Mouse (Mus musculus) Patski (cell line): ENCODE measurements around the gene Adh6a. TPM values are rescaled to one million over a fixed set of nuclear protein-coding genes. Genes with fewer than 3 reads are reported as not detected.
"Not testable (repeated sequence)": the region's sequence is repeated elsewhere in the genome, so short reads cannot be mapped to it uniquely, and the experiment has no call there.

ENCODE experiments used
- ATAC-seq: fragments of 100-300 bp; one replicate; pipeline ENCODE4 v1.8.0; 2021
- CTCF ChIA-PET: fragments of 350-600 bp; sonication (Branson Sonifier 250); formaldehyde crosslinking; loops from one replicate; lab custom pipeline; 2022; ENCODE audit warnings: inconsistent platforms; lab: Charles Lee
- POLR2A ChIA-PET: fragments of 350-600 bp; sonication (Branson Sonifier 250); formaldehyde crosslinking; loops from one replicate; lab custom pipeline; 2022; ENCODE audit warnings: antibody characterized with exemption, inconsistent platforms; lab: Charles Lee
- DNase-seq: peaks from one replicate; pipeline ENCODE4 v3.0.0-alpha.2; 2011; ENCODE audit warnings: low read depth, low spot score
- H3K27me3 ChIP-seq: fragments of 371-371 bp; one replicate; pipeline ENCODE4 v1.5.1; 2021
- CTCF ChIP-seq: fragments of 100-300 bp; IDR thresholded peaks from one replicate; pipeline ENCODE4 v1.5.1; 2021
- in situ Hi-C: fragments of 300-500 bp; cut with MboI; formaldehyde crosslinking; loops from 3 replicates; pipeline ENCODE4 v1.11.1; 2018; ENCODE audit warnings: low pct_unique_long_range_greater_than_20kb, mixed read lengths
- polyA plus RNA-seq: library from polyadenylated mRNA; unstranded; gene quantifications from one replicate; pipeline ENCODE4 v1.2.3, GENCODE M21; 2021

The Adh6a gene
- polyA plus RNA-seq, 1 experiment from 2014 or later, result 0.23 TPM

GRCm38 (mm10) chr3:138352012-138352809 is 39.1 kb downstream of the Adh6a start:
- ChIA-PET POLR2A (no interaction called here), CTCF (interaction anchor here (1.3 kb wide), 1 partner anchor 11 kb away, joined by 3 read pairs; no protein-coding TSS in a partner anchor)
- in situ Hi-C loops, result no loop called here
- no peaks in the 10 kb centered on the region for H3K27me3 ChIP-seq
- DNase-seq, result no peak
- no peak for TF ChIP-seq CTCF
- ATAC-seq, result no peak

GRCm38 (mm10) chr3:138358856-138359255 is 45.8 kb downstream of the Adh6a start:
- no peak for TF ChIP-seq CTCF
- in situ Hi-C loops, result no loop called here
- POLR2A ChIA-PET, result no interaction called here
- CTCF ChIA-PET, result interaction anchor here (1.3 kb wide), 1 partner anchor 161 kb away, joined by 3 read pairs; no protein-coding TSS in a partner anchor
- ATAC-seq, result no peak
- DNase-seq, result no peak
- H3K27me3 ChIP-seq, result no peaks in the 10 kb centered on the region

- no peak for DNase-seq
- in situ Hi-C loops, result no loop called here
- no peak for TF ChIP-seq CTCF
- no peaks in the 10 kb centered on the region for H3K27me3 ChIP-seq
- CTCF ChIA-PET, result interaction anchor here (1.7 kb wide), 1 partner anchor 15 kb away, joined by 6 read pairs; no protein-coding TSS in a partner anchor
- POLR2A ChIA-PET, result no interaction called here
- no peak for ATAC-seq
These were observed 47.6 kb downstream of the Adh6a start for GRCm38 (mm10) chr3:138360721-138361120.

GRCm38 (mm10) chr3:138362920-138363319 is 49.8 kb downstream of the Adh6a start:
- in situ Hi-C loops, result no loop called here
- ATAC-seq (no peak), DNase-seq (no peak)
- POLR2A ChIA-PET, result no interaction called here
- no peaks in the 10 kb centered on the region for H3K27me3 ChIP-seq
- CTCF ChIA-PET, result interaction anchor here (0.8 kb wide), 1 partner anchor 10 kb away, joined by 3 read pairs; no protein-coding TSS in a partner anchor
- no peak for TF ChIP-seq CTCF

GRCm38 (mm10) chr3:138366181-138366580 is 53.1 kb downstream of the Adh6a start:
- in situ Hi-C loops, result no loop called here

GRCm38 (mm10) chr3:138369546-138369945 is 56.5 kb downstream of the Adh6a start:
- in situ Hi-C loops, result no loop called here
- no peak for TF ChIP-seq CTCF
- DNase-seq (peak; percentile 79), ATAC-seq (peak; percentile 26)
- ChIA-PET POLR2A (no interaction called here), CTCF (interaction anchor here (1.0 to 2.4 kb wide), 5 partner anchors 14 to 172 kb away, joined by 3 to 9 read pairs (median 4); no protein-coding TSS in a partner anchor)
- H3K27me3 ChIP-seq, result no peaks in the 10 kb centered on the region

More at GRCm38 (mm10) chr3:138366181-138366580, 53.1 kb downstream of the Adh6a start:
- DNase-seq, result no peak
- TF ChIP-seq CTCF, result no peak
- ChIA-PET CTCF (interaction anchor here (0.8 to 1.0 kb wide), 3 partner anchors 36 to 143 kb away, joined by 3 to 4 read pairs (median 3); no protein-coding TSS in a partner anchor), POLR2A (no interaction called here)
- H3K27me3 ChIP-seq, result no peaks in the 10 kb centered on the region
- ATAC-seq, result no peak

GRCm38 (mm10) chr3:138370289-138370688 is 57.2 kb downstream of the Adh6a start:
- in situ Hi-C loops, H3K27me3 ChIP-seq, POLR2A ChIA-PET: not testable (repeated sequence)
- peak; percentile 61 for DNase-seq
- CTCF ChIA-PET, result interaction anchor here (1.1 to 2.4 kb wide), 5 partner anchors 14 to 172 kb away, joined by 3 to 9 read pairs (median 4); no protein-coding TSS in a partner anchor
- ATAC-seq, result peak; percentile 82

- ChIA-PET CTCF (no interaction called here), POLR2A (no interaction called here)
- no peak for ATAC-seq
- in situ Hi-C loops, result no loop called here
- no peak for TF ChIP-seq CTCF
- H3K27me3 ChIP-seq, result no peaks in the 10 kb centered on the region
- DNase-seq, result no peak
These were observed 60.8 kb downstream of the Adh6a start for GRCm38 (mm10) chr3:138373920-138374319.

GRCm38 (mm10) chr3:138375148-138375547 is 62.1 kb downstream of the Adh6a start:
- in situ Hi-C loops, result no loop called here
- ChIA-PET POLR2A (no interaction called here), CTCF (no interaction called here)
- ATAC-seq (no peak), DNase-seq (no peak)
- no peaks in the 10 kb centered on the region for H3K27me3 ChIP-seq
- TF ChIP-seq CTCF, result no peak

Other genes starting within 250 kb of the Adh6a start
- gene 1110002E22Rik, start 248.2 kb upstream of the Adh6a start, polyA plus RNA-seq, result 0.67 TPM
- gene Gm5105, start 245.9 kb upstream of the Adh6a start, polyA plus RNA-seq, result 0.06 TPM
- gene Trmt10a, start 169.8 kb upstream of the Adh6a start, polyA plus RNA-seq, result 17.0 TPM
- gene Mttp, start 168.3 kb upstream of the Adh6a start, polyA plus RNA-seq, result 7.9 TPM
- gene 4930579F01Rik, start 119.5 kb upstream of the Adh6a start, polyA plus RNA-seq, result not detected
- gene Adh7, start 95.5 kb upstream of the Adh6a start, polyA plus RNA-seq, result 5.8 TPM
- gene Adh1, start 52.3 kb upstream of the Adh6a start, polyA plus RNA-seq, result 1.1 TPM
- gene Adh6b, start 28.5 kb downstream of the Adh6a start, polyA plus RNA-seq, result 0.09 TPM
- not detected for gene Adh4, start 102.2 kb downstream of the Adh6a start, polyA plus RNA-seq
- 292 TPM for gene Adh5, start 129.8 kb downstream of the Adh6a start, polyA plus RNA-seq
- gene Metap1, start 176.2 kb downstream of the Adh6a start, polyA plus RNA-seq, result 96.9 TPM
- 347 TPM for gene Eif4e, start 212.9 kb downstream of the Adh6a start, polyA plus RNA-seq